Mouse (Mus musculus) erythroblast, embryonic 14.5 days (primary cell): ENCODE results near the gene Ankk1. TPM values are rescaled to one million over a fixed set of nuclear protein-coding genes. Genes with fewer than 3 reads are reported as not detected.

Experiments
- H3K27me3 ChIP-seq: 2 replicates; pipeline ENCODE4 v1.6.1; 2012; ENCODE audit warnings: inconsistent platforms; ENCODE audit not compliant: control insufficient read depth
- H3K36me3 ChIP-seq: 2 replicates; pipeline ENCODE4 v1.6.1; 2012; ENCODE audit warnings: mild to moderate bottlenecking, inconsistent platforms; ENCODE audit not compliant: control insufficient read depth
- H3K4me1 ChIP-seq: 2 replicates; pipeline ENCODE4 v1.6.1; 2012; ENCODE audit warnings: inconsistent platforms; ENCODE audit not compliant: control insufficient read depth
- H3K4me3 ChIP-seq: replicated peaks from 2 replicates; pipeline ENCODE3; 2012; ENCODE audit warnings: moderate library complexity, mild to moderate bottlenecking, inconsistent platforms
- H3K9me3 ChIP-seq: 2 replicates; pipeline ENCODE4 v1.6.1; 2012; ENCODE audit warnings: low read length, inconsistent platforms, mixed read lengths; ENCODE audit not compliant: control insufficient read depth
- GATA1 ChIP-seq: IDR thresholded peaks from 2 replicates; pipeline ENCODE4 v1.6.1; 2012; ENCODE audit warnings: low read length, inconsistent platforms, mixed read lengths
- TAL1 ChIP-seq: IDR thresholded peaks from 3 replicates; pipeline ENCODE4 v1.6.1; 2012; ENCODE audit warnings: low read length, inconsistent platforms, mixed read lengths
- polyA plus RNA-seq: library from polyadenylated mRNA; stranded (reverse); fragments of >175 nt; gene quantifications from 2 replicates; pipeline ENCODE4 v1.2.3, GENCODE M21; 2012

Ankk1 gene
- polyA plus RNA-seq, 1 experiment: not detected

DNA sequence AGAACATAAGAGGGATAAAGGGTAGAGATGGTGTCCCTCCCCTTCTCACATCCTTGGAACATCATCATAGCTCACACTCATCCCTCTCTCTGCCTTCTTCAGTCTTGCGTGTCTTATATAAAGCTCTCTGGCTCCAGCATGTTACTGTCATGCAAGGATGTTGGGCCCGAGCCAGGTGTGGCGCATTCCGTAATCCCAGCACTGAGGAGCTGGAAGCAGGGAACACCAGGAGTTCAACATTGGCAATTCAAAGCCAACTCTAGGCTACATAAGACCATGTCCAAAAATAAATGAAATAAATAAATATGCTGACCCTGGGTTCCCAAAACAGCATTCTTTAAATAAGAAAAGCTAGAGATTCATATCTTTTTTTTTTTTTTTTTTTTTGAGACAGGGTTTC lies 46.9 kb downstream of the Ankk1 start:
- H3K36me3 ChIP-seq: no peaks in the 10 kb centered on the region
- no peaks in the 10 kb centered on the region for H3K9me3 ChIP-seq
- no peaks in the 10 kb centered on the region for H3K4me1 ChIP-seq
- H3K4me3 ChIP-seq: no peak overlapping the region
- no peaks in the 10 kb centered on the region for H3K27me3 ChIP-seq
- no peak for TF ChIP-seq TAL1
- no peak for TF ChIP-seq GATA1

DNA sequence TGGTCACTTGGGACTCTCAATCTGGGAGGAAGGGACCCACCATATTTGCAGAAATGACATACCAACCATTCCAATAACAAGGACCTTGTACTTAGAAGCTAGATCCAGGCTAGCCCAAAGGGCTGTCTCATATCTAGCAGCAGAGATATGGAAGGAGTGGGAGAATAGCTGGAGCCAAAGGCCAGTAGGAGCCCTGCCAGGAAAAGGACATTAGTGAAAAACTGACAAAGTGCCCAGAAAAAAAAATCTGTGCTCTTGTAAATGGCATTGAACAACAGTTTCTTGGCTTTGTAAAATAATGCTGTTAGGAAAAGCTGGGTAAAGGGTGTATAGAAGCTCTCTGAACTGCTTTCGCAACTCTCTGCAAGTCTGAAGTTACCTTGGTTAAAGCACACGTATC lies 52.9 kb downstream of the Ankk1 start:
- Histone ChIP-seq H3K9me3 (peaks cover 2% of the 10 kb centered on the region; the same call in 1 of the 2 replicates), H3K4me1 (no peaks in the 10 kb centered on the region), H3K36me3 (no peaks in the 10 kb centered on the region), H3K4me3 (no peak overlapping the region), H3K27me3 (no peaks in the 10 kb centered on the region)
- TF ChIP-seq GATA1 (no peak), TAL1 (no peak)

DNA sequence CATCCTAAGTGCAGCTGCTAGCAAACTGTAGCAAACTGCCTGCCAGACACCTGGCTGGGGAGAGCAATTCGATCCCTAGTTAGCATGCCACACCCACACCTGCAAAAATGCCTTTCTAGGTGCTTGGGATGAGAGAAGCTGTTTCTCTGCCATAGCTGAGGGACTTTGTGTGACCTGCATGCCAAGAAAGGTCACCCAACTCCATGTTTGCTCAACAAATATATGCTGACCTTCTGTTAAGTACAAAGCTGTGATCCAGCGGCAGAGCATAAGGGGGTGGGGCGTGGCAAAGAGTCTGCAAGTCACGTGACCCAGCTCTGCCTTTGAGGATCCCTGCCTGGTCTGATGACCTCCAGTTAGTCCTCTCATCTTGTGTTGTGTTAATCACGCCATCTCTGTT lies 61.1 kb downstream of the Ankk1 start:
- no peaks in the 10 kb centered on the region for H3K27me3 ChIP-seq
- no peak overlapping the region for H3K4me3 ChIP-seq
- no peaks in the 10 kb centered on the region for H3K36me3 ChIP-seq
- no peak for TF ChIP-seq GATA1
- TF ChIP-seq TAL1: no peak
- H3K9me3 ChIP-seq: no peaks in the 10 kb centered on the region
- no peaks in the 10 kb centered on the region for H3K4me1 ChIP-seq

Other genes starting within 250 kb of the Ankk1 start
- gene Gm4894, start 176.5 kb downstream of the Ankk1 start, polyA plus RNA-seq: not detected in 2 replicates
- gene Drd2, start 86.4 kb downstream of the Ankk1 start, polyA plus RNA-seq: not detected in 2 replicates
- gene Ttc12, start 59.2 kb upstream of the Ankk1 start, polyA plus RNA-seq: not detected in 2 replicates